Mouse (Mus musculus) heart, adult 2 months (tissue): ENCODE results near the gene 1700042G07Rik.
A peak's percentile ranks its signal among the peaks of the same experiment; 100 is the strongest.

ENCODE experiments used
- CTCF ChIP-seq: fragments of 200-600 bp; IDR thresholded peaks from 2 replicates; pipeline ENCODE4 v1.8.1; 2022; ENCODE audit warnings: antibody characterized with exemption, mild to moderate bottlenecking, moderate library complexity
- EP300 ChIP-seq: fragments of 200-500 bp; IDR thresholded peaks from 2 replicates; pipeline ENCODE4 v1.6.1; 2011; ENCODE audit warnings: low read depth, low read length, control low read depth; ENCODE audit not compliant: insufficient read depth
- POLR2A ChIP-seq: fragments of 200-500 bp; IDR thresholded peaks from 2 replicates; pipeline ENCODE4 v1.6.1; 2011; ENCODE audit warnings: mild to moderate bottlenecking, low read depth, low read length, control low read depth; ENCODE audit not compliant: insufficient read depth

GRCm38 (mm10) chr4:116198422-116198821, 25.2 kb downstream of the 1700042G07Rik start:
- no peak for TF ChIP-seq POLR2A
- TF ChIP-seq CTCF, result peak; percentile 56
- no peak for TF ChIP-seq EP300
